Mouse (Mus musculus) lung, adult 2 months (tissue): ENCODE data around the gene Ferd3l.

Source experiments
- CTCF ChIP-seq: fragments of 200-500 bp; IDR thresholded peaks from 2 replicates; pipeline ENCODE4 v1.5.1; 2011; ENCODE audit warnings: mild to moderate bottlenecking, low read length, control low read depth; ENCODE audit not compliant: insufficient read depth
- POLR2A ChIP-seq: fragments of 200-500 bp; IDR thresholded peaks from 2 replicates; pipeline ENCODE4 v1.6.1; 2011; ENCODE audit warnings: low read depth, mild to moderate bottlenecking, control low read depth, low read length, borderline replicate concordance; ENCODE audit errors: extremely low read depth

GRCm38 (mm10) chr12:33957400-33958240 is 29.4 kb downstream of the Ferd3l start, which contains the start of gene Twist1:
- TF ChIP-seq CTCF (no peak), POLR2A (no peak)
